Mouse (Mus musculus): ENCODE data around the gene Gsx2. TPM values are rescaled to one million over a fixed set of nuclear protein-coding genes. Genes with fewer than 3 reads are reported as not detected.

Gsx2 gene
- 7.2 and 7.5 TPM in 2 replicates for polyA plus RNA-seq (2015; fragmentation: Nextera tagmentation; extraction: Ambion mirVana)

GRCm38 (mm10) chr5:75075383-75075941 is at the start of gene Gsx2:
Gene Gsx2 (plus strand): TSS chr5:75075601.
- ATAC-seq (replicated peaks): peak; percentile 69
- Histone ChIP-seq H3K4me3 (peak within 1 kb of the TSS; percentile 48), H3K27ac (replicated peaks) (0 out of 2 replicates have a peak within 1 kb of the TSS, but pooled peaks have one; percentile 11), H3K4me2 (replicated peaks) (peak within 1 kb of the TSS; percentile 70), H3K4me1 (peaks cover 39% of the 10 kb centered on the region), H3K9ac (replicated peaks) (peak within 1 kb of the TSS; percentile 49), H3K9me3 (no peaks in the 10 kb centered on the region), H3K27me3 (peaks cover 88% of the 10 kb centered on the region), H3K36me3 (no peaks in the 10 kb centered on the region)
- under 1% methylated on average over 40 of the region's 41 CpGs for WGBS

GRCm38 (mm10) chr5:75035475-75035874 is 39.9 kb upstream of the Gsx2 start:
- no peak for ATAC-seq (replicated peaks)
- Histone ChIP-seq H3K4me2 (replicated peaks) (no peak overlapping the region), H3K4me3 (no peak overlapping the region), H3K27me3 (no peaks in the 10 kb centered on the region), H3K9me3 (no peaks in the 10 kb centered on the region), H3K27ac (replicated peaks) (no peak overlapping the region), H3K36me3 (no peaks in the 10 kb centered on the region), H3K9ac (replicated peaks) (no peak overlapping the region), H3K4me1 (peaks cover 2% of the 10 kb centered on the region; the same call in 1 of the 2 replicates)
- 88% methylated on average over 3 of the region's 3 CpGs for WGBS

- ATAC-seq (replicated peaks): no peak
- 96% methylated on average over 1 of the region's 1 CpGs for WGBS
- no peak overlapping the region for H3K27ac ChIP-seq (replicated peaks)
Observed at GRCm38 (mm10) chr5:75039307-75039706, 36.1 kb upstream of the Gsx2 start.

GRCm38 (mm10) chr5:75043011-75043445 is 32.4 kb upstream of the Gsx2 start:
- H3K9ac ChIP-seq (replicated peaks): peak overlapping the region; percentile 99; the same call in 1 of the 2 replicates
- H3K4me2 ChIP-seq (replicated peaks): peak overlapping the region; percentile 77
- WGBS: 49% methylated on average over 9 of the region's 9 CpGs
- H3K4me1 ChIP-seq: peaks cover 13% of the 10 kb centered on the region
- H3K36me3 ChIP-seq: no peaks in the 10 kb centered on the region
- H3K27me3 ChIP-seq: no peaks in the 10 kb centered on the region
- no peak for ATAC-seq (replicated peaks)
- H3K27ac ChIP-seq (replicated peaks): no peak overlapping the region
- no peaks in the 10 kb centered on the region for H3K9me3 ChIP-seq
- H3K4me3 ChIP-seq: peak overlapping the region; percentile 93

More at GRCm38 (mm10) chr5:75039307-75039706, 36.1 kb upstream of the Gsx2 start:
- H3K4me1 ChIP-seq: peaks cover 13% of the 10 kb centered on the region
- no peaks in the 10 kb centered on the region for H3K27me3 ChIP-seq
- no peak overlapping the region for H3K4me2 ChIP-seq (replicated peaks)
- no peaks in the 10 kb centered on the region for H3K9me3 ChIP-seq
- H3K36me3 ChIP-seq: no peaks in the 10 kb centered on the region
- H3K9ac ChIP-seq (replicated peaks): no peak overlapping the region
- H3K4me3 ChIP-seq: no peak overlapping the region

- H3K4me3 ChIP-seq: peak overlapping the region; percentile 93
- H3K27me3 ChIP-seq: no peaks in the 10 kb centered on the region
- H3K9me3 ChIP-seq: no peaks in the 10 kb centered on the region
- H3K36me3 ChIP-seq: no peaks in the 10 kb centered on the region
- H3K4me1 ChIP-seq: peaks cover 13% of the 10 kb centered on the region
- H3K27ac ChIP-seq (replicated peaks): peak overlapping the region; percentile 84
- peak overlapping the region; percentile 77 for H3K4me2 ChIP-seq (replicated peaks)
- under 1% methylated on average over 36 of the region's 36 CpGs for WGBS
- ATAC-seq (replicated peaks): peak; percentile 79
- peak overlapping the region; percentile 99 for H3K9ac ChIP-seq (replicated peaks)
Observed at GRCm38 (mm10) chr5:75043621-75044301, 31.6 kb upstream of the Gsx2 start.

GRCm38 (mm10) chr5:75044310-75044904 is 31.0 kb upstream of the Gsx2 start, which contains the start of gene Chic2:
Gene Chic2 (minus strand): TSS chr5:75044774.
- H3K36me3 ChIP-seq: no peaks in the 10 kb centered on the region

GRCm38 (mm10) chr5:75045371-75045770 is 30.0 kb upstream of the Gsx2 start:
- no peak for ATAC-seq (replicated peaks)
- Histone ChIP-seq H3K9me3 (no peaks in the 10 kb centered on the region), H3K36me3 (no peaks in the 10 kb centered on the region), H3K27me3 (no peaks in the 10 kb centered on the region), H3K4me3 (no peak overlapping the region), H3K4me2 (replicated peaks) (no peak overlapping the region), H3K27ac (replicated peaks) (no peak overlapping the region), H3K4me1 (peaks cover 13% of the 10 kb centered on the region), H3K9ac (replicated peaks) (no peak overlapping the region)
- WGBS: 91% methylated on average over 7 of the region's 7 CpGs

More at GRCm38 (mm10) chr5:75044310-75044904, 31.0 kb upstream of the Gsx2 start, which contains the start of gene Chic2:
- peak; percentile 95 for ATAC-seq (replicated peaks)
- Histone ChIP-seq H3K27ac (replicated peaks) (peak within 1 kb of the TSS; percentile 84), H3K4me2 (replicated peaks) (peak within 1 kb of the TSS; percentile 77), H3K4me3 (peak within 1 kb of the TSS; percentile 93), H3K27me3 (no peaks in the 10 kb centered on the region), H3K9me3 (no peaks in the 10 kb centered on the region), H3K9ac (replicated peaks) (peak within 1 kb of the TSS; percentile 99), H3K4me1 (peaks cover 13% of the 10 kb centered on the region)
- WGBS: under 1% methylated on average over 51 of the region's 90 CpGs

- no peaks in the 10 kb centered on the region for H3K9me3 ChIP-seq
- no peaks in the 10 kb centered on the region for H3K27me3 ChIP-seq
- 60% methylated on average over 15 of the region's 15 CpGs for WGBS
- peaks cover 13% of the 10 kb centered on the region for H3K4me1 ChIP-seq
- H3K36me3 ChIP-seq: no peaks in the 10 kb centered on the region
- no peak overlapping the region for H3K4me2 ChIP-seq (replicated peaks)
- H3K4me3 ChIP-seq: no peak overlapping the region
- H3K27ac ChIP-seq (replicated peaks): no peak overlapping the region
- ATAC-seq (replicated peaks): no peak
- no peak overlapping the region for H3K9ac ChIP-seq (replicated peaks)
Observed at GRCm38 (mm10) chr5:75046681-75047321, 28.6 kb upstream of the Gsx2 start.

- Histone ChIP-seq H3K4me3 (no peak overlapping the region), H3K27ac (replicated peaks) (no peak overlapping the region), H3K36me3 (no peaks in the 10 kb centered on the region), H3K9me3 (no peaks in the 10 kb centered on the region), H3K4me1 (no peaks in the 10 kb centered on the region), H3K9ac (replicated peaks) (no peak overlapping the region), H3K27me3 (no peaks in the 10 kb centered on the region), H3K4me2 (replicated peaks) (no peak overlapping the region)
- 78% methylated on average over 4 of the region's 4 CpGs for WGBS
- no peak for ATAC-seq (replicated peaks)
Observed at GRCm38 (mm10) chr5:75051109-75051508, 24.3 kb upstream of the Gsx2 start.

GRCm38 (mm10) chr5:75063177-75063576 is 12.2 kb upstream of the Gsx2 start:
- H3K9me3 ChIP-seq: no peaks in the 10 kb centered on the region
- no peaks in the 10 kb centered on the region for H3K36me3 ChIP-seq
- no peak overlapping the region for H3K9ac ChIP-seq (replicated peaks)
- no peak for ATAC-seq (replicated peaks)
- no peak overlapping the region for H3K4me2 ChIP-seq (replicated peaks)
- peaks cover 7% of the 10 kb centered on the region for H3K4me1 ChIP-seq
- 16% methylated on average over 4 of the region's 4 CpGs for WGBS
- peaks cover 35% of the 10 kb centered on the region for H3K27me3 ChIP-seq
- H3K4me3 ChIP-seq: no peak overlapping the region
- no peak overlapping the region for H3K27ac ChIP-seq (replicated peaks)

GRCm38 (mm10) chr5:75066715-75067114 is 8.7 kb upstream of the Gsx2 start:
- no peak; the same call in none of the 2 replicates for ATAC-seq (replicated peaks)
- H3K4me3 ChIP-seq: peak overlapping the region; percentile 45

More at GRCm38 (mm10) chr5:75066715-75067114, 8.7 kb upstream of the Gsx2 start:
- whole genome bisulfite sequencing: 6% methylated on average over 8 of the region's 10 CpGs
- Histone ChIP-seq H3K36me3 (no peaks in the 10 kb centered on the region), H3K4me1 (peaks cover 28% of the 10 kb centered on the region), H3K4me2 (replicated peaks) (peak overlapping the region; percentile 52), H3K27me3 (peaks cover 59% of the 10 kb centered on the region), H3K9ac (replicated peaks) (no peak overlapping the region), H3K27ac (replicated peaks) (no peak overlapping the region), H3K9me3 (no peaks in the 10 kb centered on the region)
